Mouse (Mus musculus) heart, postnatal 0 days (tissue): ENCODE data around the gene Csrnp3. TPM values are rescaled to one million over a fixed set of nuclear protein-coding genes. Genes with fewer than 3 reads are reported as not detected.

ENCODE experiments used
- ATAC-seq: fragments of 200-750 bp; cut with Nextera tagmentation; 2 replicates; pipeline ENCODE4 v1.8.0; 2017; ENCODE audit warnings: low read depth, moderate number of reproducible peaks, moderate library complexity; ENCODE audit not compliant: insufficient read depth
- DNase-seq: peaks from one replicate; pipeline ENCODE4 v3.0.0-alpha.2; 2016; ENCODE audit warnings: low spot score
- H3K27ac ChIP-seq: fragments of 300-500 bp; sonication (generic); 2 replicates; pipeline ENCODE4 v1.5.1; 2014; ENCODE audit warnings: low read depth, mild to moderate bottlenecking
- H3K27me3 ChIP-seq: fragments of 300-500 bp; sonication (generic); 2 replicates; pipeline ENCODE4 v1.6.1; 2014; ENCODE audit warnings: low read length, mixed read lengths; ENCODE audit not compliant: control insufficient read depth, insufficient read depth
- H3K36me3 ChIP-seq: fragments of 300-500 bp; sonication (generic); replicated peaks from 2 replicates; pipeline ENCODE4 v1.6.1; 2014; ENCODE audit warnings: low read length, mixed read lengths; ENCODE audit not compliant: control insufficient read depth, insufficient read depth
- H3K4me1 ChIP-seq: fragments of 300-500 bp; sonication (generic); 2 replicates; pipeline ENCODE4 v1.6.1; 2014; ENCODE audit warnings: antibody characterized with exemption; ENCODE audit not compliant: control insufficient read depth, insufficient read depth
- H3K4me2 ChIP-seq: fragments of 300-500 bp; sonication (generic); 2 replicates; pipeline ENCODE4 v1.6.1; 2014; ENCODE audit warnings: low read depth, mild to moderate bottlenecking, low read length, moderate library complexity
- H3K4me3 ChIP-seq: fragments of 300-500 bp; sonication (generic); 2 replicates; pipeline ENCODE4 v1.5.1; 2014; ENCODE audit warnings: low read depth, low read length
- H3K9ac ChIP-seq: fragments of 300-500 bp; sonication (generic); replicated peaks from 2 replicates; pipeline ENCODE4 v1.6.1; 2014; ENCODE audit warnings: low read depth, low read length, mixed read lengths
- H3K9me3 ChIP-seq: fragments of 300-500 bp; sonication (generic); replicated peaks from 2 replicates; pipeline ENCODE4 v1.6.1; 2016; ENCODE audit warnings: low read length; ENCODE audit not compliant: control insufficient read depth
- CTCF ChIP-seq: IDR thresholded peaks from 2 replicates; pipeline ENCODE4 v1.5.1; 2016; ENCODE audit warnings: antibody characterized with exemption, control low read depth, low read depth
- EP300 ChIP-seq: IDR thresholded peaks from 2 replicates; pipeline ENCODE4 v1.6.1; 2016; ENCODE audit warnings: antibody characterized with exemption, low read depth
- WGBS: fragments of 180-500 bp; shearing (Covaris S2); extraction: QIAGEN DNeasy Blood & Tissue Kit; methylation state at CpG from one replicate; pipeline ENCODE4 v1.1.7; 2014; 5-methylcytosine and 5-hydroxymethylcytosine counted together
- polyA plus RNA-seq: library from polyadenylated mRNA; unstranded; fragments of >200 nt; fragmentation: Nextera tagmentation; extraction: Ambion mirVana; gene quantifications from 2 replicates; pipeline ENCODE4 v1.2.1, GENCODE M21; 2015
- total RNA-seq: library from RNA; depleted of rRNA; stranded (reverse); fragments of >200 nt; gene quantifications from 2 replicates; pipeline ENCODE4 v1.2.3, GENCODE M21; 2014; ENCODE audit warnings: low replicate concordance

Csrnp3 gene
- total and polyA plus RNA-seq, 2 experiments from 2014 or later = under 0.01 to 0.18 TPM

DNA sequence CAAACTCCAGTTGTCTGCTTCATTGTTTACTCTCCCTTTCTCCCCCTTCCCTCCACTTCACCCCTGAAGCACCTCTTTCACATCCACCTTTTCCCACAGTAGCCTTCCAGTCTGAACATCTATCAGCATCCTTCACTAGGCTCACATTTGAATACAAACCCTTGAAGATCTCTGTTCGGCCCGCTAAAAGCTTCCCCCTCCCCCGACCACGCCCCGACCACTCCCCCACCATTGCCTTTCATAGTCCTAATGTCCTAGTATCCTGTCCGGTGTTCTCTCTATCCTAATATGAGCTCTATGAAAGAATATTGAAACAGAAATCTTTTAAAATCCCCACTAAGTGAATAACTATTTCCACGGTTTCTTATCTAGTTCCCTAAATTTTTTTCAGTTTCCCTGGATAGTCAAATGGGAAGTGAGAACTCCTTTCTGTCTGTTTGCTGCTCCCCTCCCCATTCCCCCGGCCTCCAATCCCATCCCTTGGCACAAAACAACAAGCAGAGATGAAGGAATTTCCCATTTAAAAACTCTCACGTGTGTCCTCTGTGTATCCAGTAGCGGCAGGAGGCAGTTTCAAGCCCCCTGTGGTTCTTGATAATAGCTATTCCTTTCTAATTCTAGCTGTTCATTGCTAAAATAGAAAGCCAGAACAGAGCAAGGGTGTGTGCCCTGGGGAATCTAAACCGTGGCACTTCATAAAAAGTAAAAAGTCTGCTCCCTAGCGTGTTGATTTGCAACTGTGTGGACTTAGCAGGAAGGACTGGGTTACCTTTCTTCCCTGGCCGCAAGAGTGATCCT is 64.4 kb downstream of the Csrnp3 start:
- no peak for DNase-seq
- ATAC-seq = no peak
- peak overlapping the region; percentile 46 for H3K4me2 ChIP-seq
- no peak overlapping the region for H3K27ac ChIP-seq
- no peaks in the 10 kb centered on the region for H3K9me3 ChIP-seq
- H3K36me3 ChIP-seq = no peaks in the 10 kb centered on the region
- no peaks in the 10 kb centered on the region for H3K27me3 ChIP-seq
- H3K9ac ChIP-seq = no peak overlapping the region
- peak overlapping the region; percentile 21; the same call in 1 of the 2 replicates for H3K4me3 ChIP-seq
- 0 out of 2 replicates have a peak, but pooled peaks cover 6% of the 10 kb centered on the region for H3K4me1 ChIP-seq
- 21% methylated on average over 13 of the region's 13 CpGs for WGBS
- TF ChIP-seq EP300 (no peak), CTCF (no peak)

DNA sequence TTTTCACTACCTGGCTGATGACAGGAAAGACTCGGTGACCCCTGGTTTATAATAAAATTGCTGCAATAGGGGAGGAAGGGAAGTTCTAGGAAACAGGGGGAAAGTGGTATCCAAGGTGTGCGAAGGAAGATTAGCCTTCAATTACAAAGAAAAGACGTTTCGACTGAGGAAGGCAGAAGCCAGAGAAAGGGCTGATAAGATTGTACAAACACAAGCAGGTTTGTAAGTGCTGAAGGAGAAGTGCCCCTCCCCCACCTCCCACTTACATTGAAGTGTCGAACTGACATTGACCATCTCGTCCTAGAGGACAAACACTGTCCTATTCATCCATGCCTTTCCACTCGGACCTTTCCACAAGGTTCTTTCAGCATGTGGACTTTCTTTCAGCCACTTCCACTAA is 70.4 kb downstream of the Csrnp3 start:
- no peaks in the 10 kb centered on the region for H3K4me1 ChIP-seq
- H3K36me3 ChIP-seq = no peaks in the 10 kb centered on the region
- no peak overlapping the region for H3K27ac ChIP-seq
- no peaks in the 10 kb centered on the region for H3K9me3 ChIP-seq
- TF ChIP-seq CTCF (no peak), EP300 (no peak)
- DNase-seq (no peak), ATAC-seq (no peak)
- no peak overlapping the region for H3K9ac ChIP-seq
- 19% methylated on average over 7 of the region's 7 CpGs for WGBS
- H3K4me3 ChIP-seq = no peak overlapping the region
- H3K4me2 ChIP-seq = no peak overlapping the region
- no peaks in the 10 kb centered on the region for H3K27me3 ChIP-seq

DNA sequence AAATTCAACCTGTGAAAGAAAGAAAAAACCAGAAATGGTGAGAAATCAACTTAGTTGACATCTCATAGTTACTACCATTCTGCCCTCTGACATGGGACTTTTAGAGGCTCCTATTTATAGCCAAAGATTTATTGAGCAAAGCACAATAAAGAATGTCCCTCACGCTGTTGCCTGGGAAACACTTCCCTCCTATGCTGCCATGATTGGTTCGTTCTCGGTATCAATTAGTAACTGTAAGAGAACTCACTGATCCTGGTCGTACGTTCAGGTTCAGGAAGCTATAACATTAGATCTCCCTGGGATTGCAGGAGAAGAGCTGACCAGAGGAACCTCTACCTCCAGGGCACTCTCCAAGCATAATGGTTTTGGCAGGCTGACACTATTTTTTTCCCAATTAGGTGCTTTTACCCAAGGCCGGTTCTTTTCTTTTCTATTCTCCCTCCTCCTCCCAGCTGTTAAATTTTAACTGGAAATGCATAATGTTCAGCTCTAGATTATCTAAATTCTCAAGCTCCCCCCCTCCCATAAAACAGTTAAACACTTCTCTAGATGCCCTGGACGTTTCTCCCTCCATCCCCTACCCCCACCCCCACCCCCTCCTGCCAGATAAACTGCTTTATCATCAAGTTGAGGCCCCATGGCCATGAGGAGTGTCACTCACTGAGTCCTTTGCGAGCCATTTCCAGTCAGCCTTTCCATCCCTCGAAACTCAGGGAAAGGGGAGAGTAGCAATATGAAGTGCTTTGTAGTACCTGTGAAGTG is 75.3 kb downstream of the Csrnp3 start:
- no peak overlapping the region for H3K4me3 ChIP-seq
- ATAC-seq (no peak), DNase-seq (no peak)
- H3K9ac ChIP-seq = no peak overlapping the region
- no peaks in the 10 kb centered on the region for H3K36me3 ChIP-seq
- no peaks in the 10 kb centered on the region for H3K27me3 ChIP-seq
- TF ChIP-seq CTCF = no peak
- no peak for TF ChIP-seq EP300
- H3K4me1 ChIP-seq = no peaks in the 10 kb centered on the region
- no peaks in the 10 kb centered on the region for H3K9me3 ChIP-seq
- WGBS = 45% methylated on average over 9 of the region's 9 CpGs
- H3K4me2 ChIP-seq = no peak overlapping the region
- no peak overlapping the region for H3K27ac ChIP-seq

DNA sequence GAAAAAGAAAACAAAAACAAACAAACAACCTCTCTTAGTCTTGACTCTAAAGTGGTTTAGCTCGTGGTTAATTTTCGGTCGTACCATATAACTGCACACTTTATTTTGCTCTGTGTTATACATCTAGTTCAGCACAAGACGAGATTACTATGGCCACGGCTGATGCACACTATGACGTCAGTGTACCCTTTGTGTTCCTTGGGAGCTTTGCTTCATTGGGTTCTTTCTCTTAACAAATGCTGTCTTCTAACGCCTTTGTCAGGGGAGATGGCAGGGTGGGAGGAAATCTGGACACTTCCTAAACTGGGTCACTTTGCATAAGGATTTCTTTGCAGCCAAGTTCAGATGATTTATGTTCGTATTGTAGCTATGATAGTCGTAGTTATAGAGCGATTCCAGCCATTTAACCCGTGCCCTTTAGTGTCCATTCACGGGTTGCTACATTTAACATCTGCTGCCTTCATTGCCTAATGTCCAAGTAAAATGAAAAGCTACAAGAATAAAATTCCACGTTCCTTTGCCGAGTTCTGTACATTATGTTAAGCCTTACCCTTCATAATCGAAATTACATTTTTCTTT is 79.9 kb downstream of the Csrnp3 start:
- H3K4me3 ChIP-seq = no peak overlapping the region
- H3K36me3 ChIP-seq = no peaks in the 10 kb centered on the region
- TF ChIP-seq EP300 = no peak
- TF ChIP-seq CTCF = no peak

DNA sequence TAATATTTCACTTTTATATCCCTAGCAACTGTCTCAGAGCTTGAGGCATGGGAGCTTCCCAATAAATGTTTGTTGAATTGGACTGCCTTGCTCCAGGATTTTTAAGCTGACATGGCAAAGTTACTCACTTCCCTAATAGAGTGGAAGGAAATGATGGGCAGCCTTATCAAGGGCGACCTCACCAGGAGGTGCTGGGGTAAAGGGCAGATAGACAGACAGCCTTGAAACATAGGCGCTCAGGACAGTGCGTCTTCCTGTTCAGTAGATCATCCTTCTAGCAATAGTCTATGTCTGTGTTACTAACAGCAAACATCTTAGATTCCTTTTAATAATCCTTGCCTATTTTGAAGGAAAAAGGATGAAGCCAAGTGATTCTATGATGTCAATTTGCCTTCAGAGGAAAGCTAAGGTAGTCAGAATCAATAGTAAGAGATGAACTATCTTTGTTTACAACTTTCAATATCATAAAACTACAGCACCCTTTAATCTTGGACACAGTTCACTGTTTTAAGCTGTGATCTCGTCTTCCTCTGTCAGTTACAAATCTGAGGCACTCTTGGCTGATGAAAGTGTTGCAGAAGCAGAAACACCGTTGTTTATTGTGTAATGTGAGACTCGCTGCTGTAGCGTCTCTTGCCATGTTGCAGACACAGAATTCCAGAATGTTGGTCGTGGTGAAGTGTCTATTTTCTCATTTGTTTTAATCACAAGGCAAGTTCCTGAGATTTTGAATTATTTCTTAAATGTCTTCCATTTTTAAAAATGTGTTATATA is 81.6 kb downstream of the Csrnp3 start:
- no peak overlapping the region for H3K4me2 ChIP-seq
- 58% methylated on average over 8 of the region's 8 CpGs for WGBS

More for the DNA sequence above, 79.9 kb downstream of the Csrnp3 start:
- H3K27me3 ChIP-seq = no peaks in the 10 kb centered on the region
- 85% methylated on average over 15 of the region's 15 CpGs for WGBS
- no peak overlapping the region for H3K9ac ChIP-seq
- no peak for DNase-seq
- H3K27ac ChIP-seq = no peak overlapping the region
- no peak for ATAC-seq
- no peak overlapping the region for H3K4me2 ChIP-seq
- H3K4me1 ChIP-seq = no peaks in the 10 kb centered on the region
- no peaks in the 10 kb centered on the region for H3K9me3 ChIP-seq

More for the DNA sequence above, 81.6 kb downstream of the Csrnp3 start:
- no peaks in the 10 kb centered on the region for H3K9me3 ChIP-seq
- H3K36me3 ChIP-seq = no peaks in the 10 kb centered on the region
- no peak overlapping the region for H3K4me3 ChIP-seq
- no peak for DNase-seq
- no peaks in the 10 kb centered on the region for H3K27me3 ChIP-seq
- no peaks in the 10 kb centered on the region for H3K4me1 ChIP-seq
- H3K9ac ChIP-seq = no peak overlapping the region
- ATAC-seq = no peak
- no peak overlapping the region for H3K27ac ChIP-seq
- TF ChIP-seq EP300 (no peak), CTCF (no peak)
